In the genomic region with DNA sequence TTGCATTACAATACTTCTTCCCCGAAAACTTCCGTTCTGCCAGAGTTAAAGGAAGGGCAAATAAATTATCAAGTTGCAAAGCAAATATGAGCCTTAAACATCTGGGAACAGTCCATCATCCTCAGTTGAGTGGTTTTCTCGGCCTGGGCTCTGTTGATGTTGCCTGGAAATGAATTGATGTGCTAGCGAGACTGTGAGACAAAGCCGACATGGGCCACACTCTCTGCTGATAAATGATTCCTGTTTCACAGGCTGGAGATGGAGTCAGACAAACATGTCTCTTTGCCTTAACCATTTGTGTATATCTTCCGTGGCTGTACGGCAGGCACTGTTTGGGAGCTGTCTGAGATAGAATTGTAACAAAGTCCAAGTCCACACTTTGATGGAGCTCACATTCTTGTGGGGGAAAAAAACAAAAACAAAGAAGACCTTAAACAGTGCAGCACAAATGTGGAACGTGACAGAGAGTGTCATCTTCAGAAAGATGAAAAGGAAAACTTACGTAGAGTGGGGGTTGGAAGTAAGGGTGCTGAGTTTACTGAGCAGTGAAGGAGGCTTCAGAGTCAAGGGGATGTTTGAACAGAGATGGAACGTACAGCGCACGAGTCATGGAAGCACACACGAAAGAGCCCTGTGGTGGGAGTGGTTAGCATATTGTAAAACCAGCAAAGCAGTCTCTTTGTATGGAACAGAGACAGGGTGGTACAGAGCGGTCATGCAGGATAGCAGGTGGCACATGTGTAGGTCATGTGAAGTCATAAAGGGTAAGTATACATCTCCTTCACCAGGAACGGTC, we compare ENCODE assay signal across 15 mouse cellular contexts.
"Had no signal": no experiment of that assay in that cellular context is flagged by ENCODE, and none has a peak within 500 bp of the region (broad histone marks: within the 10 kb centered on the region; RNA-seq: fewer than 3 reads in every experiment).

No protein-coding gene starts in this region.

- H3K4me1 ChIP-seq: limb, embryonic 12.5 days; liver, embryonic 13.5 days; midbrain, embryonic 12.5 days had no signal

- DNase-seq: kidney, adult 11 months; kidney, postnatal 25 days; layer of hippocampus, adult 9-11 months; layer of hippocampus, postnatal 36 days; liver; liver, embryonic 13.5 days; liver, postnatal 0 days; lung, postnatal 10 days; thymus, postnatal 14 days had no signal

- H3K27ac ChIP-seq: limb, embryonic 12.5 days; liver, embryonic 13.5 days; macrophage; midbrain, embryonic 12.5 days; stomach, postnatal 0 days had no signal

- H3K36me3 ChIP-seq: limb, embryonic 12.5 days; liver, embryonic 13.5 days; midbrain, embryonic 12.5 days had no signal

- H3K27me3 ChIP-seq: limb, embryonic 12.5 days; liver, embryonic 13.5 days; megakaryocyte, embryonic 14.5 days; midbrain, embryonic 12.5 days had no signal

- H3K4me2 ChIP-seq: limb, embryonic 12.5 days; liver, embryonic 13.5 days; midbrain, embryonic 12.5 days had no signal

- H3K9ac ChIP-seq: limb, embryonic 12.5 days; liver, embryonic 13.5 days; liver, postnatal 0 days; midbrain, embryonic 12.5 days had no signal

- H3K4me3 ChIP-seq: limb, embryonic 12.5 days; liver, embryonic 13.5 days; megakaryocyte, embryonic 14.5 days; midbrain, embryonic 12.5 days had no signal

- ATAC-seq: liver, postnatal 0 days; midbrain, embryonic 16.5 days had no signal

- H3K9me3 ChIP-seq: limb, embryonic 12.5 days; liver, embryonic 13.5 days; megakaryocyte, embryonic 14.5 days; midbrain, embryonic 12.5 days had no signal
